In the genomic region with DNA sequence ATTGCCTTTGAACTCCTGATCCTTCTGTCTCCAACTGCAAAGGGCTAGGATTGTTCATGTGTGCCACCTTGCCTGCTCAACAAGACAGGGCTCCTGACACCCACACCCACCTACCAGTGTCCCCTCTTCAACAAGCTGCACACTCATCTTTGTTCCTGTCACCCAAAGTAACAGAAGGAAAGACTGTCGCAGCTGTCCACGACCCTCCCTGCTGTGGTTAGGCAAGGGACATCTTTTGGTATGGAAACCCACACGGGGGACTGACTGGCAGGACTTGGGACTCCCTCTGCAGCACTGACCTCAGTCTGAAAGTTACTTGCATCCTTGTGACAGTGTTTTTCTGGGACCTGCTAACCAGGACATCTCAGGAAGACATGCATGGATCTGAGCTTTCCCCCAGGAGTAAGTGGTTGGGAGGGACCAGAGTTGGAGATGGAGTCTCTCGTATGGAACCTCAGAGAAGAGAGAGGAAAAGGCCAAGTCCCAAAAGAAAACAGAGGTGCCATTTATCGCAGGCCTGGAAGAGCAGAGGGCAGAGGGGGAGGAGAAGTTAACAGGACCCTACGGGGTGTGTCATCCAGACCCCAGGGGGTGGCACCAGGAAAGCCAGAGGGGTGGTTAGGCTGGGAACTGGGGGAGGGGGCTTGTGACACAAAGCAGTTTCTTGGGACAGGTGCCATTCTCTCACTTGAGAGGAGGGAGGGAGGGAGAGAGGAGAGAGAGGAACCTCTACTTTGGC, we compare ENCODE assay signal across 8 mouse cellular contexts. TPM values are rescaled to one million over a fixed set of nuclear protein-coding genes. Genes with fewer than 3 reads are reported as not detected.
DNase-seq lines count a peak whose midpoint lies in the region; ATAC-seq and TF ChIP-seq lines count a peak whose summit lies in the region.

A gene (plus strand): TSS at position 689 of the 739 bp plus-strand sequence.

- H3K4me1 ChIP-seq in heart, embryonic 10.5 days: peaks cover 58% of the 10 kb centered on the region
- H3K4me1 ChIP-seq in midbrain, embryonic 16.5 days (ENCODE audit: control insufficient read depth, insufficient read depth, low read length): peaks cover 15% of the 10 kb centered on the region

- no peak for TF ChIP-seq CTCF in left cerebral cortex, adult 2 months (IDR thresholded peaks at IDR 0.05)

- intact Hi-C loops in left cerebral cortex, adult 2 months (cut with DNase I): no loop called here

- 25% methylated on average over 6 of the region's 6 CpGs for WGBS in heart, embryonic 10.5 days
- WGBS in midbrain, embryonic 16.5 days: 36% methylated on average over 6 of the region's 6 CpGs

- H3K9ac ChIP-seq in midbrain, embryonic 16.5 days (ENCODE audit: low read depth, low read length): no peak within 1 kb of the TSS

- no peaks in the 10 kb centered on the region for H3K36me3 ChIP-seq in heart, embryonic 10.5 days
- no peaks in the 10 kb centered on the region for H3K36me3 ChIP-seq in midbrain, embryonic 16.5 days (ENCODE audit: control insufficient read depth, insufficient read depth, low read length)

- no peaks in the 10 kb centered on the region for H3K9me3 ChIP-seq in heart, embryonic 10.5 days
- no peaks in the 10 kb centered on the region for H3K9me3 ChIP-seq in midbrain, embryonic 16.5 days (replicated peaks; ENCODE audit: control insufficient read depth, low read length, poor library complexity, severe bottlenecking)

- no peak within 1 kb of the TSS for H3K27ac ChIP-seq in left cerebral cortex, adult 2 months
- H3K27ac ChIP-seq in heart, embryonic 10.5 days: peak within 1 kb of the TSS; percentile 85; the same call in 1 of the 2 replicates
- no peak within 1 kb of the TSS for H3K27ac ChIP-seq in midbrain, embryonic 16.5 days (ENCODE audit: low read length)

- no peak for DNase-seq in left cerebral cortex, adult 2 months (ENCODE audit: extremely low spot score in 1 of 2, low spot score in 2 of 2)
- no peak for DNase-seq in left cerebral cortex, adult 9 months (ENCODE audit: low spot score in 2 of 2)
- DNase-seq in heart, embryonic 10.5 days (ENCODE audit: low spot score): no peak
- DNase-seq in layer of hippocampus, postnatal 36 days: no peak
- no peak for DNase-seq in thymus, postnatal 25 days
- no peak for DNase-seq in urinary bladder, postnatal 25 days (ENCODE audit: low spot score)

- no peak within 1 kb of the TSS for H3K4me3 ChIP-seq in left cerebral cortex, adult 2 months
- no peak within 1 kb of the TSS for H3K4me3 ChIP-seq in heart, embryonic 10.5 days
- no peak within 1 kb of the TSS for H3K4me3 ChIP-seq in midbrain, embryonic 16.5 days (ENCODE audit: low read depth, low read length)

- H3K27me3 ChIP-seq in heart, embryonic 10.5 days (ENCODE audit: insufficient read depth, poor library complexity, severe bottlenecking): peaks cover 13% of the 10 kb centered on the region; the same call in 1 of the 2 replicates
- H3K27me3 ChIP-seq in midbrain, embryonic 16.5 days (ENCODE audit: control insufficient read depth, insufficient read depth, low read depth, low read length): no peaks in the 10 kb centered on the region

- ATAC-seq in common myeloid progenitor, adult 5-6 weeks (replicated peaks; ENCODE audit: low read depth, poor library complexity, severe bottlenecking): no peak
- no peak for ATAC-seq in midbrain, embryonic 16.5 days

- H3K4me2 ChIP-seq in midbrain, embryonic 16.5 days (ENCODE audit: low read length): no peak within 1 kb of the TSS

RNA-seq across cellular contexts. Expression of the gene that starts here (rescaled TPM):
- 100 to 1,000 TPM; 342 to 356 TPM for total RNA-seq in left cerebral cortex, adult 2 months (2021)
- 434 and 497 TPM in 2 replicates for total RNA-seq in common myeloid progenitor, adult 5-6 weeks (2017)
- polyA plus RNA-seq in heart, embryonic 10.5 days (2016; fragmentation: Nextera tagmentation; extraction: Ambion mirVana): 4,161 and 4,393 TPM in 2 replicates
- 100 to 1,000 TPM; 286 to 311 TPM for total RNA-seq in layer of hippocampus, postnatal 36 days (2021)
- 596 and 701 TPM in 2 replicates for polyA plus RNA-seq in midbrain, embryonic 16.5 days (2015; fragmentation: Nextera tagmentation; extraction: Ambion mirVana)
